Mouse (Mus musculus): ENCODE measurements around the gene C1qtnf1. TPM values are rescaled to one million over a fixed set of nuclear protein-coding genes. Genes with fewer than 3 reads are reported as not detected.
A peak's percentile ranks its signal among the peaks of the same experiment; 100 is the strongest.
"Not testable (repeated sequence)": the region's sequence is repeated elsewhere in the genome, so short reads cannot be mapped to it uniquely, and the experiment has no call there.

C1qtnf1 gene
- 1.5 and 1.8 TPM in 2 replicates for polyA plus RNA-seq (2011; ENCODE audit: insufficient read depth, insufficient read length, low replicate concordance, missing spikeins)

GRCm38 (mm10) chr11:118427986-118428385 is at the start of gene C1qtnf1:
Gene C1qtnf1, plus strand, starts transcription at chr11:118428203.
- Histone ChIP-seq H3K4me3 (replicated peaks; ENCODE audit: control insufficient read depth, low read depth, low read length) (no peak within 1 kb of the TSS), H3K27ac (ENCODE audit: control insufficient read depth, insufficient read depth, low read depth, low read length, poor library complexity) (no peak within 1 kb of the TSS)
- WGBS: 1% methylated on average over 8 of the region's 8 CpGs

GRCm38 (mm10) chr11:118378656-118379055 is 49.3 kb upstream of the C1qtnf1 start:
- Histone ChIP-seq H3K27ac (ENCODE audit: control insufficient read depth, insufficient read depth, low read depth, low read length, poor library complexity) (no peak overlapping the region), H3K4me1 (ENCODE audit: control insufficient read depth, insufficient read depth, low read length) (no peaks in the 10 kb centered on the region), H3K4me3 (replicated peaks; ENCODE audit: control insufficient read depth, low read depth, low read length) (no peak overlapping the region)
- 80% methylated on average over 6 of the region's 6 CpGs for WGBS
- TF ChIP-seq POLR2A (IDR thresholded peaks at IDR 0.05; ENCODE audit: borderline replicate concordance, control insufficient read depth, low read depth, low read length): no peak
- TF ChIP-seq CTCF (IDR thresholded peaks at IDR 0.05; ENCODE audit: control insufficient read depth, insufficient read depth, low read length): no peak

More at GRCm38 (mm10) chr11:118427986-118428385, at the start of gene C1qtnf1:
- H3K4me1 ChIP-seq (ENCODE audit: control insufficient read depth, insufficient read depth, low read length): no peaks in the 10 kb centered on the region
- TF ChIP-seq POLR2A (IDR thresholded peaks at IDR 0.05; ENCODE audit: borderline replicate concordance, control insufficient read depth, low read depth, low read length) (no peak), CTCF (IDR thresholded peaks at IDR 0.05; ENCODE audit: control insufficient read depth, insufficient read depth, low read length) (no peak)

- Histone ChIP-seq H3K27ac (ENCODE audit: control insufficient read depth, insufficient read depth, low read depth, low read length, poor library complexity) (no peak overlapping the region), H3K4me1 (ENCODE audit: control insufficient read depth, insufficient read depth, low read length) (no peaks in the 10 kb centered on the region), H3K4me3 (replicated peaks; ENCODE audit: control insufficient read depth, low read depth, low read length) (no peak overlapping the region)
- TF ChIP-seq CTCF (IDR thresholded peaks at IDR 0.05; ENCODE audit: control insufficient read depth, insufficient read depth, low read length): peak; percentile 91
- TF ChIP-seq POLR2A (IDR thresholded peaks at IDR 0.05; ENCODE audit: borderline replicate concordance, control insufficient read depth, low read depth, low read length): no peak
- 38% methylated on average over 11 of the region's 11 CpGs for WGBS
These were observed 48.6 kb upstream of the C1qtnf1 start for GRCm38 (mm10) chr11:118379251-118380009.

GRCm38 (mm10) chr11:118387816-118388215 is 40.2 kb upstream of the C1qtnf1 start:
- not testable (repeated sequence) for H3K27ac ChIP-seq (ENCODE audit: control insufficient read depth, insufficient read depth, low read depth, low read length, poor library complexity); H3K4me3 ChIP-seq (replicated peaks; ENCODE audit: control insufficient read depth, low read depth, low read length); H3K4me1 ChIP-seq (ENCODE audit: control insufficient read depth, insufficient read depth, low read length)
- WGBS: 94% methylated on average over 13 of the region's 13 CpGs

GRCm38 (mm10) chr11:118393991-118394390 is 34.0 kb upstream of the C1qtnf1 start:
- TF ChIP-seq CTCF (IDR thresholded peaks at IDR 0.05; ENCODE audit: control insufficient read depth, insufficient read depth, low read length): no peak
- no peak for TF ChIP-seq POLR2A (IDR thresholded peaks at IDR 0.05; ENCODE audit: borderline replicate concordance, control insufficient read depth, low read depth, low read length)
- no peak overlapping the region for H3K4me3 ChIP-seq (replicated peaks; ENCODE audit: control insufficient read depth, low read depth, low read length)
- 76% methylated on average over 5 of the region's 5 CpGs for WGBS
- H3K4me1 ChIP-seq (ENCODE audit: control insufficient read depth, insufficient read depth, low read length): no peaks in the 10 kb centered on the region
- H3K27ac ChIP-seq (ENCODE audit: control insufficient read depth, insufficient read depth, low read depth, low read length, poor library complexity): no peak overlapping the region

GRCm38 (mm10) chr11:118394538-118394937 is 33.5 kb upstream of the C1qtnf1 start:
- Histone ChIP-seq H3K4me1 (ENCODE audit: control insufficient read depth, insufficient read depth, low read length) (no peaks in the 10 kb centered on the region), H3K27ac (ENCODE audit: control insufficient read depth, insufficient read depth, low read depth, low read length, poor library complexity) (no peak overlapping the region), H3K4me3 (replicated peaks; ENCODE audit: control insufficient read depth, low read depth, low read length) (no peak overlapping the region)
- 85% methylated on average over 6 of the region's 6 CpGs for WGBS
- TF ChIP-seq POLR2A (IDR thresholded peaks at IDR 0.05; ENCODE audit: borderline replicate concordance, control insufficient read depth, low read depth, low read length): no peak
- TF ChIP-seq CTCF (IDR thresholded peaks at IDR 0.05; ENCODE audit: control insufficient read depth, insufficient read depth, low read length): no peak

GRCm38 (mm10) chr11:118397806-118398530 is 30.0 kb upstream of the C1qtnf1 start:
- H3K4me1 ChIP-seq (ENCODE audit: control insufficient read depth, insufficient read depth, low read length): peaks cover 3% of the 10 kb centered on the region; the same call in 1 of the 2 replicates
- H3K27ac ChIP-seq (ENCODE audit: control insufficient read depth, insufficient read depth, low read depth, low read length, poor library complexity): no peak overlapping the region
- no peak for TF ChIP-seq POLR2A (IDR thresholded peaks at IDR 0.05; ENCODE audit: borderline replicate concordance, control insufficient read depth, low read depth, low read length)
- no peak for TF ChIP-seq CTCF (IDR thresholded peaks at IDR 0.05; ENCODE audit: control insufficient read depth, insufficient read depth, low read length)
- H3K4me3 ChIP-seq (replicated peaks; ENCODE audit: control insufficient read depth, low read depth, low read length): no peak overlapping the region
- 89% methylated on average over 26 of the region's 26 CpGs for WGBS

- 32% methylated on average over 5 of the region's 5 CpGs for WGBS
- Histone ChIP-seq H3K4me3 (replicated peaks; ENCODE audit: control insufficient read depth, low read depth, low read length) (peak overlapping the region; percentile 2), H3K27ac (ENCODE audit: control insufficient read depth, insufficient read depth, low read depth, low read length, poor library complexity) (no peak overlapping the region), H3K4me1 (ENCODE audit: control insufficient read depth, insufficient read depth, low read length) (peaks cover 4% of the 10 kb centered on the region)
- TF ChIP-seq CTCF (IDR thresholded peaks at IDR 0.05; ENCODE audit: control insufficient read depth, insufficient read depth, low read length) (no peak), POLR2A (IDR thresholded peaks at IDR 0.05; ENCODE audit: borderline replicate concordance, control insufficient read depth, low read depth, low read length) (no peak)
These were observed 28.0 kb upstream of the C1qtnf1 start for GRCm38 (mm10) chr11:118399891-118400565.

Data from bone marrow, adult 2 months (tissue).